Mouse (Mus musculus): ENCODE measurements around the gene Zfp408.

- TF ChIP-seq EP300 (IDR thresholded peaks at IDR 0.05; ENCODE audit: low read depth) = no peak
- no peak for TF ChIP-seq CTCF (IDR thresholded peaks at IDR 0.05; ENCODE audit: low read depth)
Measured at GRCm38 (mm10) chr2:91656774-91657173, 7.2 kb upstream of the Zfp408 start.

Measured in heart, postnatal 0 days (tissue).